Mouse (Mus musculus) neural tube, embryonic 15.5 days (tissue): Measurements from ENCODE around the gene Nfix. TPM values are rescaled to one million over a fixed set of nuclear protein-coding genes. Genes with fewer than 3 reads are reported as not detected.
A peak's percentile ranks its signal among the peaks of the same experiment; 100 is the strongest.
"Not testable (repeated sequence)": the region's sequence is repeated elsewhere in the genome, so short reads cannot be mapped to it uniquely, and the experiment has no call there.

Source experiments
- ATAC-seq: fragments of 200-750 bp; cut with Nextera tagmentation; 2 replicates; pipeline ENCODE4 v1.8.0; 2017; ENCODE audit warnings: mild to moderate bottlenecking, moderate TSS enrichment, moderate library complexity; ENCODE audit not compliant: low FRiP score
- H3K27ac ChIP-seq: fragments of 300-500 bp; sonication (generic); replicated peaks from 2 replicates; pipeline ENCODE4 v1.5.1; 2015; ENCODE audit warnings: mild to moderate bottlenecking, inconsistent platforms
- H3K27me3 ChIP-seq: fragments of 300-500 bp; sonication (generic); replicated peaks from 2 replicates; pipeline ENCODE4 v1.6.1; 2015; ENCODE audit warnings: inconsistent platforms
- H3K36me3 ChIP-seq: fragments of 300-500 bp; sonication (generic); 2 replicates; pipeline ENCODE4 v1.6.1; 2015; ENCODE audit warnings: inconsistent platforms
- H3K4me1 ChIP-seq: fragments of 300-500 bp; sonication (generic); 2 replicates; pipeline ENCODE4 v1.6.1; 2015; ENCODE audit warnings: inconsistent platforms
- H3K4me2 ChIP-seq: fragments of 300-500 bp; sonication (generic); 2 replicates; pipeline ENCODE4 v1.6.1; 2015; ENCODE audit warnings: inconsistent platforms, mild to moderate bottlenecking, moderate library complexity
- H3K4me3 ChIP-seq: fragments of 300-500 bp; sonication (generic); replicated peaks from 2 replicates; pipeline ENCODE4 v1.5.1; 2015; ENCODE audit warnings: mild to moderate bottlenecking, inconsistent platforms
- H3K9ac ChIP-seq: fragments of 300-500 bp; sonication (generic); replicated peaks from 2 replicates; pipeline ENCODE4 v1.6.1; 2015; ENCODE audit warnings: mild to moderate bottlenecking, inconsistent platforms
- H3K9me3 ChIP-seq: fragments of 300-500 bp; sonication (generic); replicated peaks from 2 replicates; pipeline ENCODE4 v1.6.1; 2016; ENCODE audit warnings: inconsistent platforms
- WGBS: fragments of 180-500 bp; shearing (Covaris S2); methylation state at CpG from one replicate; pipeline ENCODE4 v1.1.7; 2015; ENCODE audit warnings: mixed read lengths; 5-methylcytosine and 5-hydroxymethylcytosine counted together
- polyA plus RNA-seq: library from polyadenylated mRNA; unstranded; fragments of >200 nt; fragmentation: Nextera tagmentation; extraction: Ambion mirVana; gene quantifications from 2 replicates; pipeline ENCODE4 v1.2.1, GENCODE M21; 2015

The Nfix gene
- polyA plus RNA-seq, 1 experiment from 2014 or later = 70.5 TPM

DNA sequence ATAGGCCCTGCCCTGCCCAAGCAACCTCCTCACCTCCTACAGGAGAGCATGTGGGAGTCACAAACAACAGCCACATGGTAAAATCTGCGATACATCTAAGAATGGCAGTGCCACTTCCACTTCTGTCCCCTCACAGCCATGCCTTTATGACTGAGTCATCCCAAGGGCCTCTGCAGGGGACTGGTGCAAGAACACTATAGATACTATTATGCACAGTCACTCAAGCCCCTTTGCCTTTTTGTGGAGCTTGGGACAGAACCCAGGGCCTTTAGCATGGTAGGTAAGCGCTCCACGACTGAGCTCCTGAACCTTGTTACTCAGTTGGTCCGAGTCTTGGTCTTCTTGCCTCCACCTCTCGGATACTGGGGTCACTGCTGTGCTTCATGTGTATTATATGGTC, 122.8 kb downstream of the Nfix start:
- peaks cover 47% of the 10 kb centered on the region for H3K36me3 ChIP-seq
- WGBS = 96% methylated on average over 5 of the region's 5 CpGs

DNA sequence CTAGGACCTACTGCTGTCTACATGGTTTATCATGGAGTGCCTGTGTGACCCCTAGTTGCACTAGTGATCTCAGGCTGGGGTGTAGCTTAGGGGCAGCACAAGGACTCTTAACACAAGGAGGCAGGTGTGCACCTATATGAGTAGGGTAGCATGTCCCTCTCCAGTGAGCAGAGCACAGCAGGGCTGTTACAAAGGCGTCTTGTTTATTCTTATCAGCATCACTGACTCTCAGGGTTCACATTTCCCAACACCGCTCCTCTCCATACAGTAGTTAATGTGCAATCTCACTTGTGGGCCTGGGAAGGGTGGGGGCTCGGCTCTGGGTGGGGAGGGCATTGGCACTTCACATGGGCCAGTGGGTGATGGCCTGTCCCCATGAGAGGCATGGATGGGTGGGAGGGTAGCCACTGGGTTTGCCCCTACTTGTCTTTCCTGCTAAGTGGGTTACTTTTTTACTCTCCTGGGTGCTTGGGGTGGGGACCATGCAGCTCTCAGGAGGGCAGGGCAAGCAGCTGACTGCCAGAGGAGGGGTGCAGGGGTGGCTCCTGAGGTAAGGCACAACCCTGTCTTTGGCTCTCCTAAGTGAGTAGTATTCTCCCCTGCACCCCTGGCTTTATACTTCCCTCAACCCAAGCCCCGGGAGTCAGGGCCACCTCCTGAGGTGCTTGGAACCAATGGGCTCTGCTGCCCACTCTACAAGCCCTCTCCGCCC, 129.7 kb downstream of the Nfix start:
- not testable (repeated sequence) for H3K27ac ChIP-seq, ATAC-seq, H3K4me3 ChIP-seq, H3K9ac ChIP-seq, H3K9me3 ChIP-seq, H3K4me2 ChIP-seq, H3K27me3 ChIP-seq
- peaks cover 15% of the 10 kb centered on the region for H3K4me1 ChIP-seq
- WGBS = 94% methylated on average over 5 of the region's 5 CpGs
- peaks cover 43% of the 10 kb centered on the region for H3K36me3 ChIP-seq

More for the DNA sequence above, 122.8 kb downstream of the Nfix start:
- Histone ChIP-seq H3K27me3 (no peaks in the 10 kb centered on the region), H3K27ac (no peak overlapping the region), H3K9me3 (no peaks in the 10 kb centered on the region), H3K4me2 (no peak overlapping the region), H3K9ac (no peak overlapping the region), H3K4me1 (peaks cover 3% of the 10 kb centered on the region; the same call in 1 of the 2 replicates), H3K4me3 (no peak overlapping the region)
- no peak for ATAC-seq

DNA sequence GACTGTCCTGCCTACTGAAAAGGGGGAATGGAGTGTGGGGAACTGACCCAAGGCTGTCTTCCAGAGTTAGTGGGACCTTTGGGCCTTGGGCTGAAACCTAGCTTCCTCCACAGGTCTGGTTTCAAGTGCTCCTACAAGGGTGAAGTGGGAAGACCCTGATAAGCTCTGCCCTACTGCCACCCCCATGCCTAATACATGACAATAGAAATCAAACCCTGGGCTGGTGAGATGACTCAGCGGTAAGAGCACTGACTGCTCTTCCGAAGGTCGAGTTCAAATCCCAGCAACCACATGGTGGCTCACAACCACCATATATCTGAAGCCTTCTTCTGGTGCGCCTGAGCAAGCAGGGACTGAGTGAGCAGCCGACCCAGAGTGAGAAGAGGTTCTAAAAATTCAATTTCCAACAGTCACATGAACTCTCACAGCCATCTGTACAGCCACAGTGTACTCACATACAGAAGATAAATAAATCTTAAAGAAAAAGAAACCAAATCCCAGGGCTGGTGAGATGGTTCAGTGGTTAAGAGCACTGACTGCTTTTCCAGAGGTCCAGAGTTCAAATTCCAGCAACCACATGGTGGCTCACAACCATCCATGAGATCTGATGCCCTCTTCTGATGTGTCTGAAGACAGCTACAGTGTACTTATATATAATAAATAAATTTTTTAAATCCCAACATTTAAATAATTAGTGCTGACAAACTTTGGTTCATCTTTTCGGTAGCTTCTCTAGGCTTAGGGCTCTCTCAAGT, 131.2 kb downstream of the Nfix start:
- Histone ChIP-seq H3K27ac (no peak overlapping the region), H3K27me3 (no peaks in the 10 kb centered on the region), H3K4me2 (no peak overlapping the region), H3K9me3 (no peaks in the 10 kb centered on the region), H3K4me1 (peaks cover 18% of the 10 kb centered on the region), H3K36me3 (peaks cover 29% of the 10 kb centered on the region), H3K9ac (no peak overlapping the region), H3K4me3 (no peak overlapping the region)
- WGBS = 87% methylated on average over 6 of the region's 6 CpGs
- ATAC-seq = no peak

DNA sequence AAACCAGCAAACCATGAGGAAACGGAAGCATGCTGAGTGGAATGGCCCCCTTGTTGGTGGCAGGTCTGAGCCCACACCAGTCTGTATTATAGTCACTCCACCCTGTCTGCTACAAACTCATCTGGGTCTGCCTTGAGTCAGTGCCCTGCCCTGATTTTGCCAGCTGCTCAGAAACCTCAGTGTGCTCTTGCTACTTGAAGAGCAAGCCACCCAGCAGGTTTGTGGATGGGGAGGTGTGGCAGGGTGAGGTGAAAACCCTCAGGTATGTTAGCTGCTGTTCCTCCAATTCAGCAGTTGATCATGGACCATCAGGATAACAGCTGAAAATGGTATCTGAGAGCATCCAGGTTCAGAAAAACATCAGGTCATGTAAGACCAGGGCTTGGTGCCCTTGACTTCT, 132.1 kb downstream of the Nfix start:
- Histone ChIP-seq H3K9ac (no peak overlapping the region), H3K4me1 (peaks cover 23% of the 10 kb centered on the region), H3K27me3 (no peaks in the 10 kb centered on the region), H3K4me3 (no peak overlapping the region), H3K9me3 (no peaks in the 10 kb centered on the region), H3K27ac (no peak overlapping the region), H3K36me3 (peaks cover 22% of the 10 kb centered on the region), H3K4me2 (no peak overlapping the region)
- no peak for ATAC-seq
- 86% methylated on average over 1 of the region's 1 CpGs for WGBS

DNA sequence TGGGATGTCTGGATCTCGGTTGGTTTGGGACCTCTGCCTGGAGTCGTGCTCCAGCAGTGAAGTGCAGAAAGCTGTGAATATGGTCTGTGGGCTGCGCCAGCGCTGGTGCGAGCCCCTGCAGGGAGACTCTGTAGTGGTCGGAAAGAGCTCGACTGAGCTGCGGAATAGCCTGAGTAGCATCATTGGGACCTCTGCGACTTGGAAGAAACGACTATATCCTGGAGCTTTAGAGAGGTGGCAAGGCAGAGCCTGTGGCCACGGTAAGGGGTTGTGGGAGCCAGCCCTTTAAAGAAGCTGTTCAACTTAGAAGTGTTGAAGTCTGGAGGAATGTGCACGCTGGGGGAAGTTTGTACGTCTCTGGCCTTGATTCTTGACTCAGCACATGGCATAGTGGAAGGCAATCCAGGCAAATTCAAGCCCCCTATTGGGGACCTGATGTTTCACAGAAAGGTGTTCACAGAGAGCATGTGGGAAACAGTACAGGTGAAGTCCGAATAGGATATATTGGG, 134.7 kb downstream of the Nfix start:
- peak overlapping the region; percentile 91 for H3K27ac ChIP-seq
- no peaks in the 10 kb centered on the region for H3K27me3 ChIP-seq
- peak overlapping the region; percentile 73 for H3K4me2 ChIP-seq
- peak; percentile 7 for ATAC-seq
- WGBS = 3% methylated on average over 14 of the region's 14 CpGs
- peak overlapping the region; percentile 66 for H3K4me3 ChIP-seq
- peaks cover 10% of the 10 kb centered on the region for H3K36me3 ChIP-seq
- H3K9me3 ChIP-seq = no peaks in the 10 kb centered on the region
- peak overlapping the region; percentile 81 for H3K9ac ChIP-seq
- peaks cover 44% of the 10 kb centered on the region for H3K4me1 ChIP-seq

DNA sequence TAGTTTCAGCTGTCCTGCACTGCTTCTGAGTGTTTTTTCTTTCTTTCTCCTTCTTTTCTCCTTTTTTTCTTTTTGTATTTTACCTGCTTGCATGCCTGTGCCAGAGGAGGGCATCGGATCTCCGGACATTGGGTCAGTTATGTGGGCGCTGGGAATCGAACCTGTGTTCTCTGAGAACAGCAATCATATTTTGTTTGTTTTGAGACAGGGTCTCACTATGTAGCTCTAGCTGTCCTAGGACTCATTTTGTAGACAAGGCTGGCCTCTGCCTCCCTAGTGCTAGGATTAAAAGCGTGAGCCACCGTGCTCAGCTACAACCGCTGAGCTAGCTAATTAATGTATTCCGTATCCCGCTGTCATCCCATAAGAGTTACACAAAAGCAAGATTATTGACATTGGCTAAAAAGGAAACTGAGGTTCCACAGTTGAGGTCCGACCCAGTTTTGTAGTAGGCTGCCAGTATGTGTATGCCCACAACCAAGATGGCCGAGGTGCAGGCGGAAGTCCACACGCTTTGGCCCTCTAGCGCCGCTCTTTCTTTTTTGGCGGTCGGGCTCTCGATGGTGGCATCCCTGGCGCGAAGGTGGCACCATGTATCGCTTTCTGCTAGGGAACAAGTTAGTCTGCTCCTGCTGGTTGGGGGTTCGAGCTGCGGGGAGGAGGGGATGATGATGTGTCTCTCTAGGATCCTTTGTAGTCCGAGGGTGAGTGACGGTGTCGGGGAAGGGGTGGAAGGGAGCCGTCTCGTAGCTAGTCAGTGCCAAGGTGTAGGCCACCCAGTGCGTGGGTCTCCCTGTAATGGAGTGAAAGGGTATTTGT, 135.4 kb downstream of the Nfix start:
- Histone ChIP-seq H3K4me2 (peak overlapping the region; percentile 73), H3K4me1 (peaks cover 51% of the 10 kb centered on the region), H3K27me3 (no peaks in the 10 kb centered on the region), H3K27ac (peak overlapping the region; percentile 91), H3K9me3 (no peaks in the 10 kb centered on the region), H3K9ac (peak overlapping the region; percentile 81), H3K4me3 (peak overlapping the region; percentile 66), H3K36me3 (peaks cover 4% of the 10 kb centered on the region)
- ATAC-seq = peak; percentile 69
- WGBS = under 1% methylated on average over 29 of the region's 29 CpGs

DNA sequence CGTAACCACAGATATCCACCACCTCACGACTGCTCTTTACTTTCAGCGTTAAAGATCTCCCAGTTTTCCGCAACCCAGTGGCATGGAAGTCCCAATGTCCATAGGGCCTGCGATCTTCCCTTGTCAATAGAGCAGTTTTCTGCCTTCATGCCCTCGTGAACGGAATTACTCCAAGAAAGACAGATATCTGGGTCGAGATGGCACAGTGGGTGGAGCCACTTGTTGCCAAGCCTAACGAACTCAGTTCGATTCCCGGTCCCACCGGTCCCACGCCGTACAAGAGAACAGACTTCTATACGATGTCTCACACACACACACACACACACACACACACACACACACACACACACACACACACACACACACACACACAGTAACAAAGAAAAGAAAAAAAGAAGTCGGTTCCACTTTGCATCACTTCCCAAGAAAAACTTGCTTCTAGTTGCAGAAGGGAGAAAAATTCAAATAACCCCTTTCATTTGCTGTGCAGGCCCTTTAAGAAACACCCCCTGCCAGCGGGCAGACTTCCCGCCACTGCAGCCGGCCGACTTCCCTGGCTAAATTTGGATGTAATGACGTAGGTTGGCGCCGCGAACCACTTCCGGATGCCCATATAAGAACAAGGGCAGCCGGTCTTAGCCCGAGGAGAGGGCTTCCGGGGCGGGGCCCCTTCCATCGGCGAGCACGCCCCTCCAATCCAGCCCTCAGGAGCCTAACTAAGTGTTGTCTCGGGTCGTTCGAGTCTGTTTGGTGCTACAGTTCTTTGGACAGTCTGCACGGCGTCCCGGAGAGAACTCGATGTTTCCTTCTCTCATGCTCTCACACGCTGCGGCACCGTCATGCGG, 136.4 kb downstream of the Nfix start:
- Histone ChIP-seq H3K4me1 (peaks cover 55% of the 10 kb centered on the region), H3K4me3 (peak overlapping the region; percentile 66), H3K4me2 (peak overlapping the region; percentile 73), H3K27ac (peak overlapping the region; percentile 91), H3K9me3 (no peaks in the 10 kb centered on the region), H3K27me3 (no peaks in the 10 kb centered on the region), H3K9ac (peak overlapping the region; percentile 81), H3K36me3 (peaks cover 3% of the 10 kb centered on the region; the same call in 1 of the 2 replicates)
- WGBS = 3% methylated on average over 43 of the region's 43 CpGs
- ATAC-seq = peak; percentile 80

DNA sequence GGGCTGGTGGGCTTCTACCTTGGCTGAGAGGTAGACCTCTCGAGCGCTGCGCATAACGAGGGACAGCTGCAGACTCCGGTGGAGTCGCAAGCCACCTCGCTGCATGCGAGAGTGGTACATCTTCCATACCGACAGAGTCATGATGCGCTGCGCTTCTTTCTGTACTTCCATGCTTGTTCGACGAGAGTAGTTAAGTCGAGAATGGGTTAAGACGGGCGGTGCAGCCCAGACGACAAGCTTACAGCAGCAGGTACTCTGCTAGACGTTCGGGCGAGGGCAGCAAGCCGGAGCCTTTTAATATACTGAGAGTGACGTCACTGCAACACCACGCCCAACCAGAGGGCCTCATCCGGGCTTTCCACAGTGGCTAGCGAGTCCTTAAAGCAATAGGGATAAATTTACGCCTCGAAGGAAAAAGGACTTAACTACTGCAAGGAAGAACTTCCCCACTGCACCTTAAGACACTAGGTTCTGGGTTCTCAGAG, 137.5 kb downstream of the Nfix start, which contains the start of gene Ier2:
Gene Ier2 (minus strand): TSS at position 272 of the 485 bp plus-strand sequence.
- Histone ChIP-seq H3K27ac (peak within 1 kb of the TSS; percentile 91), H3K27me3 (no peaks in the 10 kb centered on the region), H3K4me3 (peak within 1 kb of the TSS; percentile 66), H3K36me3 (no peaks in the 10 kb centered on the region), H3K4me2 (peak within 1 kb of the TSS; percentile 73), H3K9ac (peak within 1 kb of the TSS; percentile 81), H3K4me1 (peaks cover 55% of the 10 kb centered on the region), H3K9me3 (no peaks in the 10 kb centered on the region)
- peak; percentile 80 for ATAC-seq
- WGBS = under 1% methylated on average over 27 of the region's 27 CpGs

DNA sequence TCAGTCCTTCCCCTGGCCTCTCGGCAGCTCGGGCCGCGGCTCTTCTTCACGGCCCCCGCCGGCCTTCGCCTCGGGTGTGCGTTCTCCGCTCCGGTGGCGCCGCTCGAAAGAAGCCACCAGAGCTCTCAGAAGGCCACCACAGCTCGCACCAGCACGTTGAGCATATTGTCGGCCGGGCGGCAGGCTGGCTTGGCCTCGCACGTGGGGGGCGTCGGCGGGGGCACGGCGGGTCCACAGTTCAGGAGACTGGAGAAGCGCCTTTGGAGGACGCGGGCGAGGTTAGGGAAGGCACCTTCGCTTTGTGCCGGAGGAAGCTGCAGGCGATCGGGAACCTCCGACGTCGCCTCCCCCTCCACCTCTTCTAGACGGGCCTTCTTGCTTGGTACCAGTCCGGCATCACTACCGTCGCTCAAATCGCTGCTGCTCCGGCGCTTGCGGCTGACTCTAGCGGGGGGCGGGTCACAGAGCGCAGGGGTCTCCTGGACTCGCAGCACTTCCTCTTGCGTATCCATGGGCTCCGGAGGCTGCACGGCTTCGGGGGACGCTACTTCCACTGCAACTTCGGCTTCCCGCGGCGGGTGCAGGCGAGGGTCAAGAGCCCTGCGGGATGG, 138.1 kb downstream of the Nfix start:
- H3K36me3 ChIP-seq = no peaks in the 10 kb centered on the region
- peak overlapping the region; percentile 85 for H3K27ac ChIP-seq
- peak overlapping the region; percentile 73 for H3K4me2 ChIP-seq
- WGBS = under 1% methylated on average over 61 of the region's 61 CpGs
- peak overlapping the region; percentile 70 for H3K9ac ChIP-seq
- H3K27me3 ChIP-seq = no peaks in the 10 kb centered on the region
- peaks cover 58% of the 10 kb centered on the region for H3K4me1 ChIP-seq
- peak overlapping the region; percentile 66 for H3K4me3 ChIP-seq
- peak; percentile 1; the same call in 1 of the 2 replicates for ATAC-seq
- H3K9me3 ChIP-seq = no peaks in the 10 kb centered on the region

DNA sequence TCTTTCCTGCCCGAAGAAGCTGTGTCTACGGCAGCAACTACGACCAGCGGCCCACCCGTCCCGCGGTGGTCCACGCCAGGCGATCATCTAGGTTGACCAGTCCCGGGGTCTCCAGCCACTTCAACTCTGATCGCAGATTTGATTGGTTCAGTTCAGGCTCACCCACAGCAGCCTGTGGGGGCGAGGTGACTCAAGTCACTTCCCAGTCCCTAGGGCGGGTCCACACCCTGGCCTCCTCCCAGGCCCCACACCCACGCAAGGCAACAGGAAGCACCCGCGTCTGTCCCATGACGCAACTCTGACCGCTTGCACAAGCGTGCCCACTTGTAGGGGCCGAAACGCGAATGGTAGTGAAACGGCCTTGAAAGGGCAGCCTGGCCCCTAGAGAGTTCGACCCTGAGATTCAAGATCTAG, 138.7 kb downstream of the Nfix start:
- H3K4me1 ChIP-seq = peaks cover 58% of the 10 kb centered on the region
- H3K9me3 ChIP-seq = no peaks in the 10 kb centered on the region
- 1% methylated on average over 24 of the region's 24 CpGs for WGBS
- H3K4me2 ChIP-seq = peak overlapping the region; percentile 73
- no peaks in the 10 kb centered on the region for H3K36me3 ChIP-seq
- peak overlapping the region; percentile 85 for H3K27ac ChIP-seq
- 0 out of 2 replicates have a peak, but pooled peaks cover 3% of the 10 kb centered on the region for H3K27me3 ChIP-seq
- H3K4me3 ChIP-seq = peak overlapping the region; percentile 66
- peak overlapping the region; percentile 70 for H3K9ac ChIP-seq
- ATAC-seq = no peak
